Mouse (Mus musculus): Measurements from ENCODE around the gene Nop10. TPM values are rescaled to one million over a fixed set of nuclear protein-coding genes. Genes with fewer than 3 reads are reported as not detected.

The Nop10 gene
- polyA plus RNA-seq, 1 experiment: 25.7 TPM

- TF ChIP-seq FLI1 (IDR thresholded peaks at IDR 0.05; ENCODE audit: low read length): no peak
- TF ChIP-seq GATA1 (IDR thresholded peaks at IDR 0.05; ENCODE audit: borderline replicate concordance, low read length): no peak
- Histone ChIP-seq H3K4me1 (peaks cover 35% of the 10 kb centered on the region), H3K4me3 (replicated peaks) (peak overlapping the region; percentile 98), H3K9me3 (no peaks in the 10 kb centered on the region), H3K36me3 (replicated peaks; ENCODE audit: low read length) (peaks cover 3% of the 10 kb centered on the region), H3K27me3 (replicated peaks) (peaks cover 27% of the 10 kb centered on the region)
Observed at GRCm38 (mm10) chr2:112239935-112240721, 21.6 kb upstream of the Nop10 start.

- Histone ChIP-seq H3K4me1 (peaks cover 35% of the 10 kb centered on the region), H3K27me3 (replicated peaks) (peaks cover 27% of the 10 kb centered on the region), H3K36me3 (replicated peaks; ENCODE audit: low read length) (peaks cover 3% of the 10 kb centered on the region)
Observed at GRCm38 (mm10) chr2:112241787-112242186, 19.9 kb upstream of the Nop10 start.

GRCm38 (mm10) chr2:112245307-112245706, 16.4 kb upstream of the Nop10 start:
- H3K36me3 ChIP-seq (replicated peaks; ENCODE audit: low read length): peaks cover 3% of the 10 kb centered on the region
- TF ChIP-seq FLI1 (IDR thresholded peaks at IDR 0.05; ENCODE audit: low read length) (no peak), GATA1 (IDR thresholded peaks at IDR 0.05; ENCODE audit: borderline replicate concordance, low read length) (no peak)
- H3K4me1 ChIP-seq: peaks cover 12% of the 10 kb centered on the region
- H3K4me3 ChIP-seq (replicated peaks): no peak overlapping the region
- H3K27me3 ChIP-seq (replicated peaks): peaks cover 32% of the 10 kb centered on the region
- H3K9me3 ChIP-seq: no peaks in the 10 kb centered on the region

More at GRCm38 (mm10) chr2:112241787-112242186, 19.9 kb upstream of the Nop10 start:
- H3K9me3 ChIP-seq: no peaks in the 10 kb centered on the region
- H3K4me3 ChIP-seq (replicated peaks): no peak overlapping the region
- no peak for TF ChIP-seq FLI1 (IDR thresholded peaks at IDR 0.05; ENCODE audit: low read length)
- TF ChIP-seq GATA1 (IDR thresholded peaks at IDR 0.05; ENCODE audit: borderline replicate concordance, low read length): no peak

- H3K4me1 ChIP-seq: peaks cover 8% of the 10 kb centered on the region; the same call in 1 of the 2 replicates
- TF ChIP-seq GATA1 (IDR thresholded peaks at IDR 0.05; ENCODE audit: borderline replicate concordance, low read length) (no peak), FLI1 (IDR thresholded peaks at IDR 0.05; ENCODE audit: low read length) (no peak)
- no peaks in the 10 kb centered on the region for H3K9me3 ChIP-seq
- H3K27me3 ChIP-seq (replicated peaks): peaks cover 30% of the 10 kb centered on the region
- no peak overlapping the region for H3K4me3 ChIP-seq (replicated peaks)
- H3K36me3 ChIP-seq (replicated peaks; ENCODE audit: low read length): peaks cover 3% of the 10 kb centered on the region
Observed at GRCm38 (mm10) chr2:112246193-112246592, 15.5 kb upstream of the Nop10 start.

DNA sequence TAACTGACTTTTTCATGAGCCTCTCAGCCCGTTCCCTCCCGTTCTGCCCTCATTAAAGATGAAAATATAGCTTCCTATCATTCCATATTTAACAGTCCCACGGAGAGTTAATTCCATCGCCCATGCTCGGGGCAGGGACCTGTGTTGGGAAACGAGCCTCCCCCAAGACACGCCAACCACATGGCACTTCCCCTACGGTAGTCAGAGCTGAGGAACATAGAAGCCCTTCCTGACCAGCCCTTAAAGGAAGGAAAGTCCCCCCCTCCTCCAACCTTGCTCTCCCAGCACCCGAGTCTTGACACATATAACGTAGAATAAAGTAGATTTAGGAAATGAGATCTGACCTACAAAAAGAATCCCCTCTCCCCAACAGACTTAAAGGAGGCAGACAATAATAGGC, 14.4 kb upstream of the Nop10 start:
- Histone ChIP-seq H3K4me3 (replicated peaks) (no peak overlapping the region), H3K9me3 (no peaks in the 10 kb centered on the region), H3K27me3 (replicated peaks) (peaks cover 23% of the 10 kb centered on the region), H3K4me1 (peaks cover 8% of the 10 kb centered on the region; the same call in 1 of the 2 replicates), H3K36me3 (replicated peaks; ENCODE audit: low read length) (peaks cover 3% of the 10 kb centered on the region)
- TF ChIP-seq FLI1 (IDR thresholded peaks at IDR 0.05; ENCODE audit: low read length) (no peak), GATA1 (IDR thresholded peaks at IDR 0.05; ENCODE audit: borderline replicate concordance, low read length) (no peak)

DNA sequence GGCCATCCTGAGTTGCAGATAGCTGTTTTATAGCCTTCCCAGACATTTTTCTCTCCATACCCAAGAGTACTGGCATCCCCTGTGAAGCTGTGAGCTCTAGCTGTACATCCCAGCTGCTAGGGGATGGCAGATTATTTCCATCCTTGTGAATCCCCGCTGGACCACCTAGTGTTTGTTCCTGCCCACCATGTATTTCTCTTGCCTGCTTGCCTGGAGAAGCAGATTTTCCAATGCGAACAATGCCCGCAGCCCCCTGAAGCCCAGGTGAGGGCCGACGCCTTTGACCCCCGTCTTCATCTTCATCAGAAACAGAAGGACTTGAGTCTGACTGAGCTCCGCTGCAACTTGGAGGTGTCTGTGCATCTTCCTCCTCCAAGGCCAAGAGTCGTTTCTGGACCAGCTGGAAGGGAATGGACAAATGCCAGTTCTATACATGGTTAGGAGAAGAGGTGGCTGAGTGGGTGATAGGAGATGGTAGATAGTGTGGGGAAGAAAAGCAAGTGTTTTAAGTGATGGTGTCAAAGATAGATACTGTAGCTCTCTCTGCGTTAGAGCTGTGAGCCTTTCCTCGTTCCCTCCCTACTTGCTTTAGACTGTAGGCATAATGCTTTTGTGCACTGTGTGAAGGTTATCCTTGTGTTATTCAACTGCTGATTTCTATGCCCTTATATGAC, 11.8 kb upstream of the Nop10 start:
- H3K4me1 ChIP-seq: peaks cover 1% of the 10 kb centered on the region
- H3K9me3 ChIP-seq: no peaks in the 10 kb centered on the region
- no peak overlapping the region for H3K4me3 ChIP-seq (replicated peaks)
- H3K36me3 ChIP-seq (replicated peaks; ENCODE audit: low read length): no peaks in the 10 kb centered on the region
- TF ChIP-seq FLI1 (IDR thresholded peaks at IDR 0.05; ENCODE audit: low read length) (no peak), GATA1 (IDR thresholded peaks at IDR 0.05; ENCODE audit: borderline replicate concordance, low read length) (no peak)
- peaks cover 27% of the 10 kb centered on the region for H3K27me3 ChIP-seq (replicated peaks)

DNA sequence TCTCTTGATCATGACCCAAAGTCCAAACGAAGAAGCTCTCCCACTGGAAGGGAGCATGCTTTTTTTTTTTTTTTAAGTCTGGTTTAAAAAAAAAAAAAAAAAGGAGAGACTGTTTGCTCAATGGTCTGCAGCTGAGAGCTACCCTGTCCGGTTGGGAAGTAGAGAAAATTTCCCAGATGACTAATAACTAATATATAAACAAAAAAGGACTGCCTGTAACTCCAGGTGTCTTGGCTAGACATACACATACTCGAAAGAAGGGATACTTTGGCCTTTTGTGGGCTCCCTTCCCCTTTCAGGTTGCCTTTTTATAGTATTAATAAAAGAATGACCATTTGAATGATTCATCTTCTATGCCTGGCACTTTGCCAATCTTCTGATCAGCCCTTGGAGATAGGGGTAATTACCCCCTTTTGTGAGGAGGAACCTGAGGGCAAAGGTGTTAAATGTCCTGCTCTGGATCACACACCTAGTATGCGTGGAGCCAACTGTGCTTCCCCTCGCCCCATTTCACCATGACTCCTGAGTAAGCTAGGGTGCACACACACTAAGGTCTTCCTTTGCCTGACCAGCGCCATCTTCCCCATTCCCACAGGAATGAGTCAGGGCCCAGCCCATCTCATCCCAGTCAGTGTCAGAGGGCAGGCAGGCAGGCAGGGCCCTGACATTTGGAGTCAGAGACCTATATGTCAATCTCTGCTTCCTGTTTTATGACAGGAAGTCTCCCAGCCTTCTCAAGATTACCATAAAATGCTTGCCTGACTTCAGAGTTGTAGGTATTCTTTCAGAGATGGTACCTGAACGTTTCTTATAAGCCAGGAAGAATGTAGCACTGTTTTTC, 6.8 kb upstream of the Nop10 start:
- peaks cover 23% of the 10 kb centered on the region for H3K27me3 ChIP-seq (replicated peaks)
- peaks cover 16% of the 10 kb centered on the region for H3K4me1 ChIP-seq
- TF ChIP-seq FLI1 (IDR thresholded peaks at IDR 0.05; ENCODE audit: low read length): no peak
- no peak for TF ChIP-seq GATA1 (IDR thresholded peaks at IDR 0.05; ENCODE audit: borderline replicate concordance, low read length)
- no peaks in the 10 kb centered on the region for H3K36me3 ChIP-seq (replicated peaks; ENCODE audit: low read length)
- H3K4me3 ChIP-seq (replicated peaks): no peak overlapping the region
- no peaks in the 10 kb centered on the region for H3K9me3 ChIP-seq

GRCm38 (mm10) chr2:112259241-112259962, 2.3 kb upstream of the Nop10 start, which contains the start of gene Nutm1:
Nutm1 (minus strand) TSS chr2:112259291.
- peaks cover 8% of the 10 kb centered on the region for H3K27me3 ChIP-seq (replicated peaks)
- no peaks in the 10 kb centered on the region for H3K9me3 ChIP-seq
- H3K4me3 ChIP-seq (replicated peaks): peak within 1 kb of the TSS; percentile 69
- H3K36me3 ChIP-seq (replicated peaks; ENCODE audit: low read length): no peaks in the 10 kb centered on the region
- TF ChIP-seq FLI1 (IDR thresholded peaks at IDR 0.05; ENCODE audit: low read length) (no peak), GATA1 (IDR thresholded peaks at IDR 0.05; ENCODE audit: borderline replicate concordance, low read length) (no peak)
- H3K4me1 ChIP-seq: peaks cover 38% of the 10 kb centered on the region

GRCm38 (mm10) chr2:112262779-112263295, 1.1 kb downstream of the Nop10 start:
- no peaks in the 10 kb centered on the region for H3K27me3 ChIP-seq (replicated peaks)
- no peaks in the 10 kb centered on the region for H3K9me3 ChIP-seq
- H3K36me3 ChIP-seq (replicated peaks; ENCODE audit: low read length): no peaks in the 10 kb centered on the region
- TF ChIP-seq GATA1 (IDR thresholded peaks at IDR 0.05; ENCODE audit: borderline replicate concordance, low read length) (no peak), FLI1 (IDR thresholded peaks at IDR 0.05; ENCODE audit: low read length) (no peak)
- H3K4me1 ChIP-seq: peaks cover 45% of the 10 kb centered on the region
- H3K4me3 ChIP-seq (replicated peaks): peak overlapping the region; percentile 94

Data from megakaryocyte, embryonic 14.5 days (primary cell).